Mouse (Mus musculus) gastrocnemius, postnatal 25 days (tissue): ENCODE results near the gene Pdx1. TPM values are rescaled to one million over a fixed set of nuclear protein-coding genes. Genes with fewer than 3 reads are reported as not detected.

Source experiments
- DNase-seq: peaks from one replicate; pipeline ENCODE4 v3.0.0; 2022
- long read RNA-seq, 2 experiments: library from polyadenylated mRNA; stranded (forward); transcript quantifications; one replicate each; pipeline ENCODE4 v2.0.0; 2021
- total RNA-seq, 2 experiments: library from RNA; stranded (reverse); gene quantifications; 1 replicate in 1 of 2; 2 replicates in 1 of 2; pipeline ENCODE4 v1.2.3; 2021

Pdx1 gene
- total RNA-seq = not detected
- long read RNA-seq, experiment 1 = 0 reads
- long read RNA-seq, experiment 2 = 0 reads

DNA sequence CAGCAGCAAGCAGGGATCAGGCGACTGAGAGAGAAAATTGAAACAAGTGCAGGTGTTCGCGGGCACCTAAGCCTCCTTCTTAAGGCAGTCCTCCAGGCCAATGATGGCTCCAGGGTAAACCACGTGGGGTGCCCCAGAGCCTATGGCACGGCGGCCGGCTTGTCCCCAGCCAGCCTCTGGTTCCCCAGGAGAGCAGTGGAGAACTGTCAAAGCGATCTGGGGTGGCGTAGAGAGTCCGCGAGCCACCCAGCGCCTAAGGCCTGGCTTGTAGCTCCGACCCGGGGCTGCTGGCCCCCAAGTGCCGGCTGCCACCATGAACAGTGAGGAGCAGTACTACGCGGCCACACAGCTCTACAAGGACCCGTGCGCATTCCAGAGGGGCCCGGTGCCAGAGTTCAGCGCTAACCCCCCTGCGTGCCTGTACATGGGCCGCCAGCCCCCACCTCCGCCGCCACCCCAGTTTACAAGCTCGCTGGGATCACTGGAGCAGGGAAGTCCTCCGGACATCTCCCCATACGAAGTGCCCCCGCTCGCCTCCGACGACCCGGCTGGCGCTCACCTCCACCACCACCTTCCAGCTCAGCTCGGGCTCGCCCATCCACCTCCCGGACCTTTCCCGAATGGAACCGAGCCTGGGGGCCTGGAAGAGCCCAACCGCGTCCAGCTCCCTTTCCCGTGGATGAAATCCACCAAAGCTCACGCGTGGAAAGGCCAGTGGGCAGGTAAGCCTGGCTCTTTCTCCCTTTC is at the start of gene Pdx1:
TSS of gene Pdx1 (plus strand) at position 34 of the 747 bp plus-strand sequence.
- DNase-seq = no peak

DNA sequence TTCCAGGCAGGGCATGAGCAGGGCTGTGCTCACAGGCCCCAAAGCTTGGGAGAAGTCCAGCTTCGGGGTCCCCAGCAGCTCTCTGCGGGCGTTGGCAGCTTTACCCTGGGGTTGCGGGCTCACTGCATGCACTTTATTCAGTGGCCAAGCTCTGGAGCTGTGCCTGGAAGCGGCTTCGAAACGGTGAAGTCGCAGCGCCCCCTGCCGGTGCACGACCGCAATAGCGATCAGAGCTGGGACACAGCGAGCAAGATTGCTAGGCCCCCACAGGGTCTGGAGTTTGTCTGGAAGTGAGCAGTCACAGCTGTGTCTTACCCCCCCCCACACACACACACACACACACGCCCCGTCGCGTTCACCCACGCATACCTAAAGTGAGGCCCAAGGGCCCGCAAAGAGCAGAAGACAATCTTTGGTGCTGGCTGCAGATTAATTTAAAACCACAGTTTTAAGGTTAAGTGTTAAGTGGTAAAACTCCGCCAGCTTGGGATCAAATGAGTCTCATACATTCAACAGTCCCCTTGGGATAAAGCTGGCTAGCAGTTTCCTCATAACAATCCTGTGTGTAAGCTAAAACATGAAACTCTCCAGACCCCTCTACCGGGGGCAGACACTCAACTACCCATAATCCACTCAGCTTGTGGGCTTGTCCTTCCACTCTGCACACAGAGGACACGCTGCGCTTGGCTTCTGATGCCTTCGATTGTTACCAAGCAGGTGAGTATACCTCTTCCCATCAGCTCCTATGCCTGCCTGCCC is 42.2 kb upstream of the Pdx1 start:
- DNase-seq = peak; percentile 42

DNA sequence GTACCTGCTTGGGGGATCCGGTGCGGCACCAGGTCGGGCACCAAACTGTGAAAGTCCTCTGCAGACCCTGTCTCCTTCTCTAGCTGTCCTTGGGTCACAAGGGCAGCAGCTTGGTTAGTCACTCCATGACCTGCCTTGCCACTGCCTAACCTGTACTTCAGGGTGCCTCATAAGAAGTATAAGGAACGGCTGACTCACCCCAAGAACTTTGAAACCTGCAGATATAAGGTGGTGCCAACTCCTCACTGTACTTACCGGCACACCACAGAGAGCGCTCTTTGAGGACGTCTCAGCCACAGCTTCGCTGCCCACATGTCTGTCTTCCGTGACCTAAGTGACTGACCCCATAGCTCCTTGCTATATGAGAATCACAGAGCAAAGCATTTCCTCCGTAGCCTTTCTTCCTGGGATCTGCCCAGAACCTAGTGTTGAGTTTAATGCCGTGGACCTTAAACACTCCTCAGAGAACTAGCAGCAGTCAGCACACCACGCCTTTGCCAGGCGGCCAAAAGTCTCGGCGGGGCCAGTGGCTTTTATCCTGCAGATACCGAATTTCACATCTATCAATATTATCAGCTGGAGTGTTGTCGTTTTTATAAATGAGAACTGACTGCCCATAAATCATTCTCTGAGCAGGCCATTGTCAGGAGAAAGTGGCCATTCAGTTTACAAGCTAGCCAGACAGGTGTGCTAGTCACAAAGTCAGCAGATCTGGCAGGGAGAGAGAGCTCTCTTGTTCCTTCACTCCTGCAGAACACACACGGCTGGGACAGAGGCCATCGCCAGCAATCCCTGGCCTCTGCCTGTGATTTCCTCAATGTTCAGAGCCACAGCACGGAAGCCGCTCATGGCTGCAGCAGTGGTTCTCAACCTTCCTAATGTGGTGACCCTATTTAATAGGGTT is 34.1 kb upstream of the Pdx1 start:
- no peak for DNase-seq

DNA sequence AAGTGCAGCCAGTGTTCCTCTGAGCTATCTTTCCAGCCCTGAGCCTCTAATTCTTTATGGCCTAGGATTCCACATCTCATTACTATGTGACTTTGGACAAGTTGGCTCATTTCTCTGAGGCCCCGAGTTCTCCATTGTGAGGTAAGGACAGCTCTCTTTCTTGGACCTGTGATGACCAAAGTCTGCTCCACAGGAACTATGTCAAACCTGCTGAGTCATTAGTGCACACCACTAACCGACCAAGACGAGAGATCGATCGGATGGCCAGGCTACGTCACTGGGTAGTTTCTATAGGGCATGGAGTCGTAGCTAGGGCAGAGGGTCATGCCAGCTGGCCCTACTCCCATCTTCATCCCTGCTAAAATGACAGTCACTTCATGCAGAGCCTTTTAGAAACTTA is 25.9 kb upstream of the Pdx1 start:
- no peak for DNase-seq

DNA sequence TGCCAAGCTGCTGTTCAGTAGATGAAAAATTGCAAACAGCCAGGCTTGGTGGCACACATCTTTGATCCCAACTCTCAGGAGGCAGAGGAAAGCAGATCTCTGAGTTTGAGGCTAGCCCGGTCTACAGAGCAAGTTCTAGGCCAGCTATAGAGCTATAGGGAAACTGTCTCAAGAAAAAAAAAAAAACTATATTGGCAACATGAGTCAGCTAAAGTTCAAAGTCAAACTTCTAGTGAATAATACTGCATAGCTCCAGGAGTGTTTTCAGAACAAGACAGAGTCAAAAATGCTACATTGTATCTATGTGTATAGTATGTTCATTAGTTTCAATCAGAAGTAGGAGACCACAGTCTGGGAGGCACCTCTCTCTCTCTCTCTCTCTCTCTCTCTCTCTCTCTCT is 9.6 kb upstream of the Pdx1 start:
- DNase-seq = no peak

DNA sequence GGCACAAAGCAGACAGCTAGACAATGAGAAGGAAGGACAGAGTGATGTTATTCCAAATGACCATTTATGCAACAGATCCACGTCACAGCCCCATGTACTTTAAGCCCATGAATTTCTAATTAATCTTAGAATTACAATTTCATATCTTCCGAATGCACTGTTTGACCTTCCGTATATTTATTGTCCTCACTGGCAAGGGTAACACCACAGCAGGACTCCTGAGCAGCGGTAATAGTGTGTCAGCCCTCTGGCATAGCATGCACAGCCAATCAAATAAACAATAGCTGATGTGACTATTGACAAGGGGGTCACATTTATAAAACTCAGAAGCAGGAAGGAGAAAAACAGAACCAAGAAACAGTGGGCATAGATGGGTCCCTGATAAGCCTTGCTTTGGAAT is 9.0 kb upstream of the Pdx1 start:
- DNase-seq = no peak

DNA sequence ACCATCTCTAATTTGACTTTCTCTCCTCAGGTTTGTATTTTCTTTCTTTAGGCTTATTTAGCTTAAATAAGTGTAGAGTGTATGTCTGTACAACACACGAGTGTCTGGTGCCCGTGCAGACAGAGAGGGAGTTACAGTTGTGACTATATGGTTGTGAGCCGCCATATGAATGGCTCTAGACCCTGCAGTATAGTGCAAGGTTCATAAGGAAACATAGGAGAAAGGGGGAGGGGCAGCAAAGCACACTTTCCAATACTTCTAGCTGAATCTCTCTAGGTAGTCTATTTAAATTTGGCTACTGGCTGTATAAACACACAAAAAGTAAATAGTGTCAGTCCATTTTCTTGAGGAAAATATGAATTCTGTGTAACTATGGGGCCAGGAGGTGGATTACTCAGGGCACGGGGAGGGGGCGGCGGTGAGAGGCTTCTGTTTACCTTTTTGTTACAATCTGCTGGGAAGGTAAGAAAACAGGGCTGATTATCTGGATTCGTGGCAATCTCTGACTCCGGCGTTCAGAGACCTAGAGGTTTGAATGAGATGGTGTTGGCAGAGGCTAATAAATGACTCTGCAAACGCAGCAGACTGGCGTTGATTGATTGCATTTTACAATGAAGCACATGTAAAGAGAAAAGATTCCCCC is 7.7 kb upstream of the Pdx1 start:
- DNase-seq = no peak

DNA sequence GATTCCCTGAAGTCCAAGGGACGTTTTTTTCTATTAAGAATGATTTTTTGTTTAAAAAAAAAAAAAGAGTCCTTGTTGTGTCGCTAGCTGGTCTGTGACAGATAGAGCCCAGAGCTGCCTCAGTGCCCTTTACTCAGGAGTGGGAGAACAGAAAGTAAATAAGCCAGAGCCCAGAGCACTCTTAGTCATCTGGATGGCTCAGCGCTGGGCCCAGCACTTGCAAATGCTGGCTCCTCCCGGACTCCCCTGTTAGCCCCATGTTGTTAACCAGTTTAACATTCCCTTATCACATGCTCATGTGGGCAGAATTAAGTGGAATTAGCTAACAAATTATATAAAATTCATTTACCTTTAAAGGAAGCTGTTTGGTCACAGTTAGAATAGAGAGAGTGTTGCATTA is 5.8 kb upstream of the Pdx1 start:
- DNase-seq = no peak

DNA sequence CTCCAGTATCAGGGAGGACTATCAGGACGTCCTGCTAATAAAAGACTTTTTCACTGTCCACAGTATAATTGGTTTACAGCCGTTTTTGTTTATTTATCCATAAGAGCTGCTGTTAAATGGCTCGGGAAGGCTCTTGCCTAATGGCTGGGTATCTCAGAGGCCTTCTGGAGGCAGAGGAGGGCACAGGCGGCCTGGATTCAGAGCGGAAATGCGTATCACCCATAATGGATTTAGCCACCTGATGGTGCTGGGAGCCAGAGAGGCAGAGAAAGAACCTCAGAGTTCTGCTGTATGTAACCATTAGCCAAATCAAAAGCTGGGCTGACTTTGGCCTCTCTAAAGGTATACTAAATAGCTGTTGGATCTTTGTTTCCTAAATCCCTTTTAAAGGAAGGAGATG is 2.3 kb upstream of the Pdx1 start:
- DNase-seq = no peak

DNA sequence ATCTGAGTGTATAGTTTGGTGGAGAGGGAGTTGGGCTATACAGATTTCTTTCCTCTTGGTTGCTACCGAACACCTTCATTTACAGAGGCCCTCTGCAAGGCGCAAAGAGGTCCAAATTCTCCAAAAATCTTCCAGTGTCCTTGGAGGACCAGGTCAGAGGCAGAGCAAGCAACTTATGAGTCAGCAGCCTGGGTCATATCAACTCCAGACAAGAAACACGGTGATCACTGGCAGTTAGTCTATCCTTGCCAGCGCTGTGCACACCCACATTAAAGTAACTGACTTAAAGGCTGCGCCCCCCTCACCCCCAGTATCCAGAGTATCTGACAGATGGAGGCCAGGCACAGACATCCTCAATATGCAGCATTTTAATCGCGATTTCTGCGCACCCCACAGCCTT is 1.0 kb upstream of the Pdx1 start:
- no peak for DNase-seq

DNA sequence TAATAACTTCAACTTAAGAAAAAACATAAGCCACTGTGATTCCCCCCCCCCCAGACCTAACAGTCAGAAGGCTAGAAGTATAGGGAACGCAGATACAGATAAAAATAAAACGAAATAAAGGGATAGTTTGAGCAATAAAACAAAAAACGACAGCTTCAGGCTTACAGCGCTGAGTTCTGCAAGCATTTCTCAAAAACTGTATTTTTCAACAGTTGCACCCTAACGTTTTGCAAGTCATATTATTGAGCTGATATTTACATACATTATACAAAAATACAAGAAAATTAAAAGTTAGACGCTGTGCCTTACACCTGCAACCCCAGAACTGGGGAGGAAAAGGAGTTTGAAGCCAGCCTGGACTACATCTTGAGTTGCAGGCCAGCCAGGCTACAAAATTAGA is 388 bp upstream of the Pdx1 start:
- DNase-seq = no peak

DNA sequence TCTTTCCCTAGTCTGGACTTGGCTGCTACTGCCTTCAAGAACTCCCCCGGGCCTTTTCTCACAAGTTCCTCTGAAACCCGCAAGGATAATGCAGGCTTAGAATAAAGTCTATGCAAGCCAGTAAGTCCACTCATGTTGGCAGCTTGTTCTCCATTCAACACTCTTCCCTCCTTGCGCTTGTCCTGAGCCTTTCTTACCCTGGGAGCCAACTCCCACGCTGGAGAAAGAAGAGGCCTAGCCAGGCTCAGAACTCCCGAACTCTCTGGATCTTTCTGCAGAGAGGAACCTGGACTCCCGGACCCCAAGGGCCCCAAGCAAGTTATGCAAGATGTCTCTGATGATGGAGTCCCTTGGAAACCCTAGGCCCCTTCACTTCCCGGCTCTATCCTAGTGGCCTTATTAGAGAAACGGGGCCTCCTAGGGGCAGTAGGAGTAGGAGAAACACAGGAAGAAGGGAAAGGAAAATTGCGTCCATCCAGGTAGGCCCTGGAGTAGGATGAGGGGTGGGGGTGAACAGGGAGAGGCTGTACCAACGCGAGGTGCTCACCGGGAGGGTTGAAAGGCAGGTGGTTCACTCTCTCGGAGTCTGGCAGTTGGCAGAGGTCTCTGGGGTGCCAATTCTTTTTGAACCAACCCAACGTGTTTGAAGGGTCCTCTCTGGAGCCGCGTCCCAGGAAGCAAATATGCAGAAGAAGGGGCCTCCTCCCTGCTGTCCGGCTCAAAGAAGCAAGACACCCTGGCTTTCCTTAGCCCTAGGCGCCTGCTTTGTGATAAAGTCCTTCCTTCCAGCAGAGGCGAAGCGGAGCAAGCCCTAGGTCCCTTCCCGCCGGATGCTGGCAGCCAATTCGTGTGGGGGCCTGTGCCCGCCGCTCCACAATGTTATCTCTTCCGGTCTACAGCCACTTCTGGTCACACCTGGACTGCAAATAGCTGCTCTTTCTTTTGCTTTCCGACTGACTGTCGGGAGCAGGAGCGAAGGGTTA is 1.2 kb downstream of the Pdx1 start:
- DNase-seq = no peak

DNA sequence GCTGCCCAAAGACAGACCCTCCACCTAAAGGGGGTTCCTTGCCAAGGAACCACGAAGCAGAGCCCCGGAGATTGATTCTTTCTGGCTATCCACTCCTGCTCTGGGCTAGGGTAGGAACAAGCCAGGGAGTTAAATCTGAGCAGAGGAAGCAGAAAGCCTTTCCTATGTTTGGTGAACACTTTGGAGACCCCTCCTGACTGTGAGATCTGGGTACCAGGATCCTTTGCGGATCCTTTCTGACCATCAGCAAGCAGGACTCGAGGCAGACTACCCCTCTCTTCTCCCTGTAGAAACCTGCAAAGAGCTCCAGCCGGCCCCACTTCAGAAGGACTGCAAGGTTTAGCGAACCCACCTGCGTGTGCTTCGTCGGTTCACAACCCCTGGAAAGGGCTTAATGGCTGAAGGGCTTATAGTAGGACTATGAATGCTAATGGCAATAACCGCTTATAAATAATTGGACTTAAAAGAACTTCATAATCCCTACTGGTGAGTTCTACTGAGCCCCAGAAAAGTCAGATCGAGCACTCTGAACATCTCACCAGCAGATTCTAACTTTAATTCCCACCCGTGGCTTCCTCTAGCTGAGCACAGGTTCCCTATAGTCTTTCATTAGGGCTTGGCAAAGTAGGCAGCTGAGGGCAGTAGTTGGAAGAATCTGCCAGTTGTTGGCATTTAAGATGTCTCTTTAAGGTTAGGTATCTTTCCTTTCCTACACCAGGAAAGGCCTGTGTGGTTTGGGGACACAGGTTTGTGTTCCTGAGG is 2.5 kb downstream of the Pdx1 start:
- no peak for DNase-seq

DNA sequence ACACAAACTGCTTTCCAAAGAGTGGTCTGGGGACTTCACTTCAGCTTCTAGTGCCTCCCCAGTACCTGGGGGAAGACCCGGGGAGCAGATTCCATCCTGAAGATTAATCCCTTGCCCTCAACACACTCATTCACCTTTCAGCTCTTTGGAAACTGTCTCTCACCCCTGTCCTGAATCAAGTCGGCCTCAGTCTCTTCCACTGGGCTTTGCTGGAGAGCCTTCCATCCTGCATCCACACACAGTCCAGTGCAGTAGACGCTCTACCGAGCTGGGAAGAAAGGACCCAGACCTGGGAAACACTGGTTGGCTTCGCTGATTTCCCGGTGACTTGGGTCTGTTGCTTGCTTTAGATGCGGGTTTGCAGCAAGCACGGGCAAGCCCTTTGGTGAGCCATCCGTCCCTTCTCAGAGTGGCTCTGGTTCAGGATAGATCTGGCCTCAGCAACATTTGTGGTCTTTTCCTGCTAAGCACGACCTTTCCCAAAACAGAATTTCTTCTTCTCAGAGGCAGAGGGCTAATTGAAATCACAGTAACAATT is 3.1 kb downstream of the Pdx1 start:
- no peak for DNase-seq

DNA sequence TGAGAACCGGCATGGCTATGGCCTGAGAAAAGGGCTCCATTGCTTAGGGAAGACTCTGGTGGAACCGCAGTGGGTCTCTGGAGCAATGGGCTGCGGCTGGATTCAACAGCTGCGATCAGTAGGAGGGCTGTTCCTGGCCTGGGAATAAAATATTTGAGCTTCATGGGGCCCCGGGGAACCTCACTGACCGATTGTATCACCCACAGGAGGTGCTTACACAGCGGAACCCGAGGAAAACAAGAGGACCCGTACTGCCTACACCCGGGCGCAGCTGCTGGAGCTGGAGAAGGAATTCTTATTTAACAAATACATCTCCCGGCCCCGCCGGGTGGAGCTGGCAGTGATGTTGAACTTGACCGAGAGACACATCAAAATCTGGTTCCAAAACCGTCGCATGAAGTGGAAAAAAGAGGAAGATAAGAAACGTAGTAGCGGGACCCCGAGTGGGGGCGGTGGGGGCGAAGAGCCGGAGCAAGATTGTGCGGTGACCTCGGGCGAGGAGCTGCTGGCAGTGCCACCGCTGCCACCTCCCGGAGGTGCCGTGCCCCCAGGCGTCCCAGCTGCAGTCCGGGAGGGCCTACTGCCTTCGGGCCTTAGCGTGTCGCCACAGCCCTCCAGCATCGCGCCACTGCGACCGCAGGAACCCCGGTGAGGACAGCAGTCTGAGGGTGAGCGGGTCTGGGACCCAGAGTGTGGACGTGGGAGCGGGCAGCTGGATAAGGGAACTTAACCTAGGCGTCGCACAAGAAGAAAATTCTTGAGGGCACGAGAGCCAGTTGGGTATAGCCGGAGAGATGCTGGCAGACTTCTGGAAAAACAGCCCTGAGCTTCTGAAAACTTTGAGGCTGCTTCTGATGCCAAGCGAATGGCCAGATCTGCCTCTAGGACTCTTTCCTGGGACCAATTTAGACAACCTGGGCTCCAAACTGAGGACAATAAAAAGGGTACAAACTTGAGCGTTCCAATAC is 4.7 kb downstream of the Pdx1 start:
- no peak for DNase-seq

DNA sequence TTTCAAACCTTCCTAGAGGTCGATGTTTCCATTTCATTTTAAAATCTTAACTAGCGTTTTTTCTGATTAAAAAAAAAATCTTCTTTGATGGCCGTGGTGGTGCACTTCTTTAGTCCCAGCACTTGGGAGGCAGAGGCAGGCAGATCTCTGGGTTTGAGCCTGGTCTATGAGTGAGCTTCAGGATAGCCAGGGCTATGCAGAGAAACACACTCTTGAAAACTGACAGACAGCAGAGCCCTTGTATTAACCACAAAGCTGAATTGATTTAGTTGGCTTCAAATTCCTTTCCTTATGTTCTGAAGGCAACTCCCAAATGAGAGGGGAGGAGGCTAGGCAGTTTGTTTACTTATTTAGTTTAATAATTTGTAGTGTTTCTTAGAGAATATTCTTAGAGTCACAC is 6.0 kb downstream of the Pdx1 start:
- no peak for DNase-seq

DNA sequence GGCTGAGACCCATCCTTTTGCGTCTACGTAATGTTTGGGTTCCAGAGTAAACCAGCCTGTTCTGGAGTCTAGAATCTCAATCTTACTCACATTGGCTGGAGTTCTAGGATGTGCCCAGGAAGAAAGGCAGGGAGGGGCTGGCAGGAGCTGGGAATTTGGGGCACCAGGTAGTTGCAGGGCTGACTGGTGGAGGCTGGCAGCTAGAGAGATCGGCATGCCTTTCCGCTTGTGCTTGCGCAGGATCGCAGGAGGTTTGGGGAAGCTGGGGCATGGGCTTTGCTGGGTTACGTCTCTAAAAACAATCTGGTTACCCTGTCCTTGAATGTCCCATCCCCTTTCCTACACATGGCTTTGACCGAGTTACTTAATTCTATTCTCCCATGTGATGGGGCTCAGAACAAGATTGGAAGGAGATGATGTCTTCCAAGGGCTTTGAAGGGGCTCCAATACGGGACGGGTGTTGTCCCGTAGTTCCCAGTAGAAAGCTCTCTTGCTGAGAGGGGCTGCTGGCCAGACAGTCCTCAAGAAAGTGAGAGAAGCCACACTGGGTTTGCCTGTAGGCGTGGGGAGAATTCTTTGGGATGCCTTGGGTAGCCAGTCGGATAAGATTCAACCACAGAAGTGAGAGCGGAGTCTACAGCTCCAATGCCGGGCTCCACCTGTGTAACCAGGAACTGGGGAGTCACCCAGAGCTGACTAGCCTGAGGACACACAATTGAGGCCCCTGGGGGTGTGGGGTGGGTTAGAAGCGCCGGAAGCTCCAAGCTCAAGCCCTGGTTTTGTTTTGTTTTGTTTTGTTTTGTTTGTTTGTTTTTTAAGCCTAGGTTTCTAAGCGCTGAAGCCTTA is 7.2 kb downstream of the Pdx1 start:
- DNase-seq = no peak

DNA sequence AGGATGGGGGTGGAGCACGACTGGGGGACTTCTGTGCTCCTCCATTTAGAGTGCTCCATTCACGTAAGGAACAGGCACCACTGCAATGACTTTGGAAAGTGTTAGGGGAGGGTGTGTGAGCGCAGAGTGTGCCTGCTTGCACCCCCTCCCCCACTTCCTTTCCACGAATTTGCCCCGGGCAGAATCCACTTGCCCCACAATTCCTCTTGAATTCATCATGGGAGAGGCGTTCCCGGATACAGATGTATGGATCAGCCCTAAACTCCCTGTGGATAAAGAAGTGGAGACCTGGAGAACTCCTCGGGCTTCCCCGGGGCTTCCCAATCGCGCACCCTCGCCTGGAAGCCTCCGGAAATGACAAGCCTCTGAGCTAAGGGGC is 7.8 kb downstream of the Pdx1 start:
- DNase-seq = no peak
